Mouse (Mus musculus) G1E (cell line): ENCODE measurements around the gene Rec8.

Source experiments
- CTCF ChIP-seq: IDR thresholded peaks from 2 replicates; pipeline ENCODE4 v1.5.1; 2012; ENCODE audit warnings: low read depth, low read length, inconsistent platforms, mixed read lengths
- TAL1 ChIP-seq: conservative IDR thresholded peaks from 2 replicates; pipeline ENCODE4 v1.6.1; 2012; ENCODE audit warnings: low read depth, low read length, inconsistent platforms, mixed read lengths

DNA sequence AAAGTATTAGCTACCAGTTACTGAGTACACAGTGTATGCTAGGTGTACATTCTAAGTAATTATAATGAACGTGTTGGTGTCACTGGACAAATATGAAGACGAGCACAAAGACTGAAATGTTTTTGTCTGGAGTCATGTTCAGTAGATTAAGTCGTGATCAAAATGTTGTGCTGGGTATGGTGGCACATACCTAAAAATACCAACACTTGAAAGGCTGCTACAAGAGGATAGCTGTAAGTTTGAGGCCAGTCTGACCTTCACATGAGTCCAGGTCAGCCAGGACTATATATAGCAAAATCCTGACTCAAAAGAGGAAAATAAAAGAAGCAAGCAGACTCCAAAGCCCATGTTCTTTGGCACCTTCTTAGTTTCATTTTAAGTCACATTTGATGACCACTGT lies 39.1 kb downstream of the Rec8 start:
- TF ChIP-seq CTCF = no peak
- TF ChIP-seq TAL1 = no peak
